Mouse (Mus musculus): ENCODE data around the gene Nsl1. TPM values are rescaled to one million over a fixed set of nuclear protein-coding genes. Genes with fewer than 3 reads are reported as not detected.

Nsl1 gene
- polyA plus RNA-seq, 1 experiment: 3.2 TPM

DNA sequence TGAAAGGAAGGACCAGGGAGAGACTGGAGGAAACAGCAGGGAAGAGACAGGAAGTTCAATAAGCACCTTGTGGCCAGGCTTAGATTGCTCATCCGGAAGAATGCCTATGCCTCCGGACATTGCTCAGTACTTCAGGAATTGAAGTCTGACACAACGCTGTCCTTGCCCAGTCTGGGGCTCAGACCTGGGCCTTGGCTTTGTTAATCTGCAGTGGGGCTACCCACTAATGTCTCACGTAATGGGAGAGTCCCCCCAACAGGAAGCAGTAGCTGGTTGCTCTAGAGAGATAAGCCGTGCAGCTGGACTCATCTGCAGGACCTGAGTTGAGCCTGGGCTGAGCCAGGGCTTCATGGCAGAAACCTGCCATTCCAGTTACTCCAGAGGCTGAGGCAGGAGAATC, 70.1 kb downstream of the Nsl1 start:
- peaks cover 6% of the 10 kb centered on the region for H3K4me1 ChIP-seq (ENCODE audit: control insufficient read depth)
- H3K36me3 ChIP-seq (ENCODE audit: control insufficient read depth): no peaks in the 10 kb centered on the region
- no peak overlapping the region for H3K4me3 ChIP-seq (replicated peaks)
- H3K27me3 ChIP-seq (ENCODE audit: control insufficient read depth): no peaks in the 10 kb centered on the region
- H3K9me3 ChIP-seq (ENCODE audit: control insufficient read depth, low read length): peaks cover 7% of the 10 kb centered on the region
- TF ChIP-seq GATA1 (IDR thresholded peaks at IDR 0.05; ENCODE audit: low read length) (no peak), TAL1 (IDR thresholded peaks at IDR 0.05; ENCODE audit: low read length) (no peak)

DNA sequence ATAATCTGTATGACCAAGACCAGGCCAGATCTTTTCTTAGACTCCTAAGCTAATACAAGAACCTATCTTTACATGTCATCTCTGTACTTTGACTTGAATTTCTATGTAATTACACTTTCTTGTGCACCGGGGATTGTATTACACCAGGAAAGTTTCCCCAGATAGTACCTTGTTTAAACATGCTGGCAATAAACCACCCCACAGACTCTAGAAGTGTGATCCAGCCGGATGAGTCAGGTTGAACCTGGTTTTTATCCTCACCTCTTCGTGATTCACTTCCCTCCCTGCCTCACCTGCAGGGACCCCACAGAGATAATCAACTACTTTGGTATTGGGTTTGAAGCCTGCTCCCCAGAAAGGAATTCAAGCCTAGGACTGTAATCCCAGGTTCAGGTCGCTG, 72.6 kb downstream of the Nsl1 start:
- H3K27me3 ChIP-seq (ENCODE audit: control insufficient read depth): no peaks in the 10 kb centered on the region
- TF ChIP-seq TAL1 (IDR thresholded peaks at IDR 0.05; ENCODE audit: low read length) (no peak), GATA1 (IDR thresholded peaks at IDR 0.05; ENCODE audit: low read length) (no peak)
- no peaks in the 10 kb centered on the region for H3K9me3 ChIP-seq (ENCODE audit: control insufficient read depth, low read length)
- no peaks in the 10 kb centered on the region for H3K36me3 ChIP-seq (ENCODE audit: control insufficient read depth)
- H3K4me3 ChIP-seq (replicated peaks): no peak overlapping the region
- peaks cover 18% of the 10 kb centered on the region for H3K4me1 ChIP-seq (ENCODE audit: control insufficient read depth)

Other genes with a start within 250 kb of the Nsl1 start
- gene Rps6kc1, start 151.2 kb upstream of the Nsl1 start, polyA plus RNA-seq (2012): 0.06 and 0.08 TPM in 2 replicates
- gene Angel2, start 137.9 kb upstream of the Nsl1 start, polyA plus RNA-seq (2012): 0.15 and 0.29 TPM in 2 replicates
- 0.11 TPM in 1 of 2 replicates, not detected in the other for gene Vash2, start 83.7 kb upstream of the Nsl1 start, polyA plus RNA-seq (2012)
- gene Flvcr1, start 36.9 kb upstream of the Nsl1 start, polyA plus RNA-seq (2012): 0.15 and 0.27 TPM in 2 replicates
- gene Spata45, start 26.4 kb upstream of the Nsl1 start, polyA plus RNA-seq (2012): not detected in 2 replicates
- 0.04 and 0.08 TPM in 2 replicates for gene Tatdn3, start 80 bp upstream of the Nsl1 start, polyA plus RNA-seq (2012)
- gene Batf3, start 34.8 kb downstream of the Nsl1 start, polyA plus RNA-seq (2012): 0.14 TPM in 1 of 2 replicates, not detected in the other
- not detected in 2 replicates for gene Fam71a, start 101.8 kb downstream of the Nsl1 start, polyA plus RNA-seq (2012)
- gene Atf3, start 155.0 kb downstream of the Nsl1 start, polyA plus RNA-seq (2012): 0.16 and 0.27 TPM in 2 replicates

All from erythroblast, embryonic 14.5 days (primary cell).